Mouse (Mus musculus) MEL (cell line): ENCODE measurements around the gene Pde10a. TPM values are rescaled to one million over a fixed set of nuclear protein-coding genes. Genes with fewer than 3 reads are reported as not detected.

Experiments used
- DNase-seq: peaks from one replicate; pipeline ENCODE4 v3.0.0; 2011; ENCODE audit warnings: low read depth, low spot score
- H3K27ac ChIP-seq: 2 replicates; pipeline ENCODE4 v1.5.1; 2012; ENCODE audit warnings: low read depth, mild to moderate bottlenecking, control low read depth, low read length, moderate library complexity; ENCODE audit not compliant: control insufficient read depth
- H3K27me3 ChIP-seq, 2 experiments: fragments of 150-350 bp in 1 of 2; sonication (generic) in 1 of 2; 2 replicates each; pipeline ENCODE4 v1.6.1; 2012; ENCODE audit warnings: low read length in 2 of 2, mild to moderate bottlenecking in 2 of 2, improper control_type of control experiment in 1 of 2, moderate library complexity in 1 of 2; ENCODE audit not compliant: insufficient read depth in 2 of 2, control insufficient read depth in 1 of 2
- H3K36me3 ChIP-seq, 2 experiments: 2 replicates each; pipeline ENCODE4 v1.6.1; 2012 to 2014; ENCODE audit warnings: low read length in 2 of 2, improper control_type of control experiment in 1 of 2, inconsistent platforms in 1 of 2, mild to moderate bottlenecking in 1 of 2; ENCODE audit not compliant: insufficient read depth in 2 of 2, control insufficient read depth in 1 of 2
- H3K4me1 ChIP-seq, 2 experiments: fragments of 150-350 bp in 1 of 2; sonication (generic) in 1 of 2; 2 replicates each; pipeline ENCODE4 v1.6.1; 2012; ENCODE audit warnings: low read length in 2 of 2, improper control_type of control experiment in 1 of 2, mild to moderate bottlenecking in 1 of 2; ENCODE audit not compliant: insufficient read depth in 2 of 2, control insufficient read depth in 1 of 2
- H3K4me3 ChIP-seq, 2 experiments: fragments of 150-350 bp in 1 of 2; sonication (generic) in 1 of 2; 2 replicates each; pipeline ENCODE4 v1.5.1; 2012; ENCODE audit warnings: low read depth in 2 of 2, low read length in 2 of 2, mild to moderate bottlenecking in 2 of 2, moderate library complexity in 2 of 2, control low read depth in 1 of 2, improper control_type of control experiment in 1 of 2; ENCODE audit not compliant: control insufficient read depth in 1 of 2, insufficient read depth in 1 of 2
- H3K79me2 ChIP-seq: 2 replicates; pipeline ENCODE4 v1.6.1; 2012; ENCODE audit warnings: mild to moderate bottlenecking, low read length, moderate library complexity; ENCODE audit not compliant: control insufficient read depth, poor library complexity, insufficient read depth
- H3K9ac ChIP-seq: 2 replicates; pipeline ENCODE4 v1.6.1; 2012; ENCODE audit warnings: low read depth, mild to moderate bottlenecking, control low read depth, low read length, moderate library complexity; ENCODE audit not compliant: control insufficient read depth, poor library complexity, severe bottlenecking
- H3K9me3 ChIP-seq: fragments of 150-350 bp; sonication (generic); replicated peaks from 2 replicates; pipeline ENCODE4 v1.6.1; 2012; ENCODE audit warnings: mild to moderate bottlenecking, low read length, improper control_type of control experiment, moderate library complexity; ENCODE audit not compliant: insufficient read depth
- CHD1 ChIP-seq: IDR thresholded peaks from 2 replicates; pipeline ENCODE4 v1.6.1; 2012; ENCODE audit warnings: low read depth, mild to moderate bottlenecking, inconsistent platforms, low read length, improper control_type of control experiment
- CHD2 ChIP-seq: IDR thresholded peaks from 2 replicates; pipeline ENCODE4 v1.6.1; 2011; ENCODE audit warnings: low read length, improper control_type of control experiment
- CTCF ChIP-seq, 3 experiments: IDR thresholded peaks in 2 of 3; conservative IDR thresholded peaks in 1 of 3; 2 replicates each; pipeline ENCODE4 v1.5.1; 2011 to 2012; ENCODE audit warnings: low read length in 3 of 3, low read depth in 2 of 3, mild to moderate bottlenecking in 2 of 3, improper control_type of control experiment in 1 of 3, inconsistent platforms in 1 of 3, mixed read lengths in 1 of 3, moderate library complexity in 1 of 3; ENCODE audit not compliant: control insufficient read depth in 1 of 3, insufficient read depth in 1 of 3, poor library complexity in 1 of 3, severe bottlenecking in 1 of 3
- EP300 ChIP-seq, 2 experiments: IDR thresholded peaks; 2 replicates each; pipeline ENCODE4 v1.6.1; 2011; ENCODE audit warnings: improper control_type of control experiment in 2 of 2, low read length in 2 of 2, low read depth in 1 of 2, mild to moderate bottlenecking in 1 of 2
- ETS1 ChIP-seq: IDR thresholded peaks from 2 replicates; pipeline ENCODE4 v1.6.1; 2012; ENCODE audit warnings: low read depth, mild to moderate bottlenecking, inconsistent platforms, low read length, improper control_type of control experiment, moderate library complexity
- GABPA ChIP-seq: IDR thresholded peaks from 2 replicates; pipeline ENCODE4 v1.6.1; 2012; ENCODE audit warnings: low read depth, mild to moderate bottlenecking, inconsistent platforms, low read length, improper control_type of control experiment, moderate library complexity
- GATA1 ChIP-seq: IDR thresholded peaks from 2 replicates; pipeline ENCODE4 v1.6.1; 2011; ENCODE audit warnings: low read depth, low read length, improper control_type of control experiment
- HCFC1 ChIP-seq: IDR thresholded peaks from 2 replicates; pipeline ENCODE4 v1.6.1; 2012; ENCODE audit warnings: low read depth, mild to moderate bottlenecking, inconsistent platforms, low read length, improper control_type of control experiment, moderate library complexity
- KAT2A ChIP-seq: conservative IDR thresholded peaks from 2 replicates; pipeline ENCODE4 v1.6.1; 2012; ENCODE audit warnings: low read depth, low read length, improper control_type of control experiment, inconsistent platforms
- MAFK ChIP-seq: IDR thresholded peaks from 2 replicates; pipeline ENCODE4 v1.6.1; 2011; ENCODE audit warnings: low read depth, mild to moderate bottlenecking, low read length, improper control_type of control experiment, borderline replicate concordance
- MAX ChIP-seq: IDR thresholded peaks from 2 replicates; pipeline ENCODE4 v1.6.1; 2011; ENCODE audit warnings: low read length, improper control_type of control experiment
- MAZ ChIP-seq: IDR thresholded peaks from 2 replicates; pipeline ENCODE4 v1.6.1; 2012; ENCODE audit warnings: low read depth, mild to moderate bottlenecking, inconsistent platforms, low read length, improper control_type of control experiment
- MXI1 ChIP-seq: IDR thresholded peaks from 2 replicates; pipeline ENCODE4 v1.6.1; 2011; ENCODE audit warnings: mild to moderate bottlenecking, low read depth, low read length, improper control_type of control experiment
- MYB ChIP-seq: IDR thresholded peaks from 2 replicates; pipeline ENCODE4 v1.6.1; 2011; ENCODE audit warnings: mild to moderate bottlenecking, low read depth, low read length, improper control_type of control experiment
- MYC ChIP-seq: IDR thresholded peaks from 2 replicates; pipeline ENCODE4 v1.6.1; 2011; ENCODE audit warnings: low read depth, mild to moderate bottlenecking, low read length, improper control_type of control experiment, moderate library complexity
- NRF1 ChIP-seq: IDR thresholded peaks from 2 replicates; pipeline ENCODE4 v1.6.1; 2014; ENCODE audit warnings: low read depth, mild to moderate bottlenecking, inconsistent platforms, low read length, improper control_type of control experiment, moderate library complexity; ENCODE audit not compliant: poor library complexity, insufficient read depth, severe bottlenecking
- POLR2AphosphoS2 ChIP-seq: IDR thresholded peaks from 2 replicates; pipeline ENCODE4 v1.6.1; 2011; ENCODE audit warnings: low read length, improper control_type of control experiment
- POLR2AphosphoS5 ChIP-seq: IDR thresholded peaks from 2 replicates; pipeline ENCODE4 v1.6.1; 2012; ENCODE audit warnings: low read depth, borderline replicate concordance, mild to moderate bottlenecking, inconsistent platforms, low read length, moderate library complexity, mixed read lengths
- RCOR1 ChIP-seq: IDR thresholded peaks from 2 replicates; pipeline ENCODE4 v1.6.1; 2012; ENCODE audit warnings: low read depth, mild to moderate bottlenecking, inconsistent platforms, low read length, improper control_type of control experiment
- SIN3A ChIP-seq: IDR thresholded peaks from 2 replicates; pipeline ENCODE4 v1.6.1; 2012; ENCODE audit warnings: low read length, improper control_type of control experiment, inconsistent platforms
- SMC3 ChIP-seq: IDR thresholded peaks from 2 replicates; pipeline ENCODE4 v1.6.1; 2011; ENCODE audit warnings: low read depth, low read length, improper control_type of control experiment
- TAL1 ChIP-seq: IDR thresholded peaks from 2 replicates; pipeline ENCODE4 v1.6.1; 2012; ENCODE audit warnings: mild to moderate bottlenecking, inconsistent platforms, low read length, moderate library complexity, mixed read lengths
- TBP ChIP-seq: IDR thresholded peaks from 2 replicates; pipeline ENCODE4 v1.8.0; 2011; ENCODE audit warnings: low read depth, low read length, improper control_type of control experiment
- UBTF ChIP-seq: IDR thresholded peaks from 2 replicates; pipeline ENCODE4 v1.6.1; 2012; ENCODE audit warnings: low read depth, mild to moderate bottlenecking, inconsistent platforms, low read length, improper control_type of control experiment, moderate library complexity, borderline replicate concordance; ENCODE audit not compliant: insufficient read depth
- USF1 ChIP-seq: IDR thresholded peaks from 2 replicates; pipeline ENCODE4 v1.6.1; 2014; ENCODE audit warnings: low read depth, mild to moderate bottlenecking, inconsistent platforms, low read length, improper control_type of control experiment, moderate library complexity
- USF2 ChIP-seq, 2 experiments: IDR thresholded peaks; 2 replicates each; pipeline ENCODE4 v1.6.1; 2011 to 2012; ENCODE audit warnings: improper control_type of control experiment in 2 of 2, low read length in 2 of 2, borderline replicate concordance in 1 of 2, inconsistent platforms in 1 of 2, low read depth in 1 of 2, mild to moderate bottlenecking in 1 of 2; ENCODE audit not compliant: insufficient read depth in 1 of 2
- ZC3H11A ChIP-seq: IDR thresholded peaks from 2 replicates; pipeline ENCODE4 v1.6.1; 2012; ENCODE audit warnings: low read depth, mild to moderate bottlenecking, inconsistent platforms, low read length, improper control_type of control experiment
- ZKSCAN1 ChIP-seq: IDR thresholded peaks from 2 replicates; pipeline ENCODE4 v1.6.1; 2012; ENCODE audit warnings: low read depth, mild to moderate bottlenecking, inconsistent platforms, low read length, improper control_type of control experiment, moderate library complexity
- ZMIZ1 ChIP-seq: IDR thresholded peaks from 2 replicates; pipeline ENCODE4 v1.6.1; 2012; ENCODE audit warnings: low read depth, mild to moderate bottlenecking, inconsistent platforms, low read length, improper control_type of control experiment, moderate library complexity
- ZNF384 ChIP-seq: IDR thresholded peaks from 2 replicates; pipeline ENCODE4 v1.6.1; 2012; ENCODE audit warnings: low read depth, mild to moderate bottlenecking, inconsistent platforms, low read length, improper control_type of control experiment
- polyA plus RNA-seq, 2 experiments: library from polyadenylated mRNA; stranded (reverse) in 1 of 2; unstranded in 1 of 2; fragments of >175 nt in 1 of 2; fragments of >200 nt in 1 of 2; gene quantifications; 2 replicates each; pipeline versions ENCODE4 v1.2.1 to v1.2.4; 2012; ENCODE audit warnings: low replicate concordance in 2 of 2, low read depth in 1 of 2; ENCODE audit not compliant: insufficient read length in 2 of 2, insufficient read depth in 1 of 2, missing spikeins in 1 of 2
- total RNA-seq: library from RNA; depleted of rRNA; stranded (reverse); fragments of 300-350 nt; gene quantifications from 2 replicates; pipeline ENCODE4 v1.2.3, GENCODE M21; 2012

Gene Pde10a
- total and polyA plus RNA-seq, 3 experiments: 3.1 to 6.9 TPM; not detected in 1

DNA sequence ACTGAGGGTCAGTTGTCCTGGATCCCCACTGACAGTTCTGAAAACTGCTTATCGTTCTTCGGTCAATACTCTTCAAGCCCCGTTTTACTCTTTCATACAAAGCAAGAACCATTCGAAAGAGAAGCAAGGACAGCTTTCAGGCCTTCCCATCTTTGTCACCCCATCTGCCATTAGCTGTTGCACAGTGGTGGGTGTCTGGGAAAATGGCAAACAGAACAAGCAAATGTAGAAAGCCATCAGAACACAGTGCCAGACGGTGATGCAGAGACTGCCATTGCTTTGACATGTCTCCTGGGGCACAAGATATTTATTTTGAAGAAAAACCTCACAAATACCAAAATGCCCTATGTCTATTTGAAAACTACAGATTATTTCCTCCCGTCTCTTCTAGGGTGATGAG, 451.6 kb downstream of the Pde10a start:
- Histone ChIP-seq H3K79me2 (no peaks in the 10 kb centered on the region), H3K4me1 (no peaks in the 10 kb centered on the region), H3K9ac (no peak overlapping the region), H3K27ac (no peak overlapping the region), H3K4me3 (no peak overlapping the region), H3K36me3 (no peaks in the 10 kb centered on the region)
- DNase-seq: no peak
- TF ChIP-seq MXI1: no peak
- no peak for TF ChIP-seq NRF1
- no peak for TF ChIP-seq MAZ
- no peak for TF ChIP-seq GABPA
- no peak for TF ChIP-seq USF1
- TF ChIP-seq RCOR1: no peak
- no peak for TF ChIP-seq TBP
- no peak for TF ChIP-seq CTCF (IDR thresholded peaks at IDR 0.05 in 2 of 3, conservative IDR thresholded peaks at IDR 0.05 in 1 of 3; ENCODE audit: control insufficient read depth in 1 of 3, insufficient read depth in 1 of 3, low read depth in 2 of 3, low read length in 3 of 3, poor library complexity in 1 of 3, severe bottlenecking in 1 of 3)
- no peak for TF ChIP-seq POLR2AphosphoS2
- no peak for TF ChIP-seq SMC3
- no peak for TF ChIP-seq GATA1
- no peak for TF ChIP-seq TAL1
- TF ChIP-seq ETS1: no peak
- no peak for TF ChIP-seq ZNF384
- TF ChIP-seq KAT2A: no peak
- TF ChIP-seq MAX: no peak
- TF ChIP-seq MYB: no peak
- TF ChIP-seq MYC: no peak
- TF ChIP-seq ZKSCAN1: no peak
- no peak for TF ChIP-seq CHD1
- TF ChIP-seq, all 39 proteins: peak for 0
- H3K9me3 ChIP-seq: no peaks in the 10 kb centered on the region
- H3K27me3 ChIP-seq: no peaks in the 10 kb centered on the region

DNA sequence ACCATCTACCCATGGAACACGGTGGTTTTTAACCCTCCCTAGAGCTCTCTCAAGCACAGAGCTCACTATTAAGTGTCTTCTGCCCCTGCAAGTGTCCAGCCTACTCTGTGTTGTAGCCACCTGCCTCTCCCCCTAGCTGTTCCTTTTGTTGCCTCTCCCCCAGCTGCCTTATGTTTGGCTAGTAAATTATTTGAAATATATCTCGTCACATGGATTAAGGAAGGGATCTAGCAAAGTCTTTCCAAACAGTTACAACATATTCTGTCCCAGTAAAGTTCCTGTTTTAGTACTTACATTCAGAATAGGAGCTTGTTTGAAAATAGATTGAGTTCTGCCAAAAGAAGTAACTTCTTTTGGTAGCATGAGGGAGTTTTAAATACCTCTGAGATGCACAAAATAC, 452.1 kb downstream of the Pde10a start:
- Histone ChIP-seq H3K4me1 (no peaks in the 10 kb centered on the region), H3K27ac (no peak overlapping the region), H3K36me3 (no peaks in the 10 kb centered on the region), H3K27me3 (no peaks in the 10 kb centered on the region), H3K9ac (no peak overlapping the region), H3K9me3 (no peaks in the 10 kb centered on the region), H3K4me3 (no peak overlapping the region), H3K79me2 (no peaks in the 10 kb centered on the region)
- TF ChIP-seq HCFC1: no peak
- TF ChIP-seq SIN3A: no peak
- no peak for TF ChIP-seq CHD2
- TF ChIP-seq POLR2AphosphoS2: no peak
- no peak for TF ChIP-seq MYB
- no peak for TF ChIP-seq EP300 (IDR thresholded peaks at IDR 0.05; ENCODE audit: low read depth in 1 of 2, low read length in 2 of 2)
- TF ChIP-seq NRF1: no peak
- TF ChIP-seq GABPA: no peak
- TF ChIP-seq SMC3: no peak
- TF ChIP-seq CTCF (IDR thresholded peaks at IDR 0.05 in 2 of 3, conservative IDR thresholded peaks at IDR 0.05 in 1 of 3; ENCODE audit: control insufficient read depth in 1 of 3, insufficient read depth in 1 of 3, low read depth in 2 of 3, low read length in 3 of 3, poor library complexity in 1 of 3, severe bottlenecking in 1 of 3): no peak
- TF ChIP-seq MAX: no peak
- TF ChIP-seq ZMIZ1: no peak
- TF ChIP-seq ZC3H11A: no peak
- TF ChIP-seq UBTF: no peak
- no peak for TF ChIP-seq USF2 (IDR thresholded peaks at IDR 0.05; ENCODE audit: borderline replicate concordance in 1 of 2, insufficient read depth in 1 of 2, low read depth in 1 of 2, low read length in 2 of 2)
- no peak for TF ChIP-seq MAFK
- no peak for TF ChIP-seq ETS1
- TF ChIP-seq POLR2AphosphoS5: no peak
- no peak for DNase-seq
